Mouse (Mus musculus) liver, adult 2 months (tissue): ENCODE measurements around the gene Mfsd12.

Source experiments
- CTCF ChIP-seq: fragments of 200-500 bp; IDR thresholded peaks from 2 replicates; pipeline ENCODE4 v1.5.1; 2011; ENCODE audit warnings: low read depth, low read length, control low read depth
- POLR2A ChIP-seq: fragments of 200-500 bp; IDR thresholded peaks from 2 replicates; pipeline ENCODE4 v1.6.1; 2011; ENCODE audit warnings: low read length, control low read depth; ENCODE audit not compliant: insufficient read depth; ENCODE audit errors: extremely low read depth

DNA sequence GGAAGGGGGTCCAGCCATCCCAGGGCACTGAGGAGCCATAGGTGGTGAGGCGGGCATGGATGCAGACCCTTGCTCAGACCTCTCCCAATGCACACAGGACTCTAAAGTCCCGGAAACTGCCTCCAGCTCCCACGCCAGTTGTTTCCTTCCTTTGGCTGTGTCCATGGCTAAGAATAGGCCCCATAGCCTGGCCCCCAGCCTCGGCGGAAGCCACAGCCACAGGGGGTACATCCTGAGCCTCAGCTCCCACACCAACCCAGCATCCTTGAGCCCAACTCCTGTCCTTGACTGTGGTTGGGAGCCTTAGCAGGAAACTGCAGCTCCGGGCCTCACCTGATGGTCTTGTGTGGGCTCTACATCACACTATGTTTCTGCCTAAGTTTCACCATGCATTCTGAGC, 30.4 kb upstream of the Mfsd12 start:
- TF ChIP-seq CTCF = no peak
- no peak for TF ChIP-seq POLR2A
